Mouse (Mus musculus) NIH3T3 (cell line): ENCODE data around the gene Pam.
"Not testable (repeated sequence)": the region's sequence is repeated elsewhere in the genome, so short reads cannot be mapped to it uniquely, and the experiment has no call there.

Source experiments
- DNase-seq: peaks from one replicate; pipeline ENCODE4 v3.0.0-alpha.2; 2012; ENCODE audit warnings: low read depth

Gene Pam

GRCm38 (mm10) chr1:97768089-97768488 lies 327.4 kb downstream of the Pam start:
- DNase-seq = no peak

DNA sequence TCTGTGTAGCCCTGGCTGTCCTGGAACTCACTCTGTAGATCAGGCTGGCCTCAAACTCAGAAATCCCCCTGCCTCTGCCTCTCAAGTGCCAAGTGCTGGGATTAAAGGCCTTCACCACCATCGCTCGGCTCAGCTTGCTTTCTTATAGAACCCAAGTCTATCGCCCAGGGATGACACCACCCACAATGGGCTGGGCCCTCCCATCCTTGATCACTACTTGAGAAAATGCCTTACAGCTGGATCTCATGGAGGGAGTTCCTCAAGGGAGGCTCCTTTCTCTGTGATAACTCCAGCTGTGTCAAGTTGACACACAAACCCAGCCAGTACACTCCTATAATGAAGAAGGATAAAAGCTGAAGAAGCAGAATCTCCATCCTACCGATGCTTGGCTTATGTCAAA lies 329.7 kb downstream of the Pam start:
- DNase-seq = not testable (repeated sequence)

DNA sequence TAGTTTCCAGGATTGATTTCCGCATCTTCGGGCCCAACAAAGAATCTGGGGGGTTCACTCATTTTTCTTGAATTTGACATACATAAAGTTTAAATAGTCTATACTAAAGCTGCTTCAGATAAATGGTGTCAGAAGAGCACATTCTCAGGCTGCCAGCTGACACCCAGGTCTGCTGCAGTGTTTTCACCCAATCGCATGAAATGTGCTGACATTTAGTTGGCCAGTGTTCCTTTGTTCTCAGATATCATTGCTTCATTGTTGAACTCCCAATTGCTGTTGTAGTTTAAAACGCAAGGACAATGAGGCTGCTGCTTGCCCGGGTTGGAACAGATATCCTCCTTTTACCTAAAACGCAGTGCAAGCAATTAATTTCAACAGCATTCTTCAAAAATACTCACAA lies 334.0 kb downstream of the Pam start:
- no peak for DNase-seq

DNA sequence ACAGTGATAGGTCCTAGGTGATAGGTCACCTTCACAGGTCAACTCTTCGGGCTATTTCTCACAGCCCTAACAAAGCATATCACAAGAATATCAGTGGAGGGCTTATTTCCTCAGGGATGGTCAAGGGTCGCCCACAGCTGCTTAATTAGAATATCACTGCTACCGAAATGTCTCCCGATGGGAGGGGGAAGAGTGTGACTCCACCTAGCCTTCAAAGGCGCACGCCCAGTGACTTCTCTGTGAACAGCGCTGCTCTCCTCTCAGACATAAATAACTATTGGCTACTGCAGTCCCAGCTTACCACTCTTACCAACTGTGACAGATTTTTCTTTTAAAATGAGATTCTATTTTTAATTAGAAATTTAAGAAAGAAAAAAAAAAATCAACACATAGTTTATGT lies 334.8 kb downstream of the Pam start:
- DNase-seq = no peak

GRCm38 (mm10) chr1:97759841-97760240 lies 335.6 kb downstream of the Pam start:
- no peak for DNase-seq

DNA sequence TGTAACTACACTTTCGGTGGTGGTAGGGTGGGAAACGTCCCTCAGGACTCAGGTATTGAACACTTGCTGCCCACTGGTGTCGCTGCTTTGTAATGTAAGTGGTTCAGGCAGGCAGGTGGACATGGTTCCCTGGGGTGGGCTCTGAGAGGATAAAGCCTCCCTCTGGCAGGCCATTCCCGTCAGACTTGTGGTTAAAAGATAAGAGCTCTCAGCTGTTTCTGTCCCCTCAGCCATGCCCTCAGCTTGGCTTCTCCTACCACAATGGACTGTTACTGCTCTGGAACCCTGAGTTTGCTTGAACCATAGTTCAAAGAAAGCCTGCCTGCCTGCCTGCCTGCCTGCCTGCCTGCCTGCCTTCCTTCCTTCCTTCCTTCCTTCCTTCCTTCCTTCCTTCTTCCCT lies 341.1 kb downstream of the Pam start:
- no peak for DNase-seq

DNA sequence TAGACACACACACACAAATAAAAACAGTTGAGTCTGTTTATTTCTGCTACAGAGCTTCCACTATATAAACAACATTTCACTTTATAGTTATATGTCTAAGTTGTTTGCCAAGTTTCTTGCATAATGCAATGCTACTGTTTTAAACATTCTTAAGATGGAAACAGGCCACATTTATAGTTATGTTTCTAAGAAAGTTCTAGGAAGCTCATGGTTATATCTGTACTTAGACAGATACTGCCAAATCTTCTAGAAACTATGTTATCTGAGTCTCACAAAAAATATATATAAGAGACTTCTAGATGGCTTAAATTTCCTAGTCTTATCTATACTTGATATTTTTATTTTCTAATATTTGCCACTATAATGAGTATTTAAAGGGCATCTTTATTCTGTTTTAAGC lies 342.2 kb downstream of the Pam start:
- no peak for DNase-seq

GRCm38 (mm10) chr1:97748163-97748562 lies 347.3 kb downstream of the Pam start:
- DNase-seq = no peak

- DNase-seq = no peak
These were observed 349.2 kb downstream of the Pam start for GRCm38 (mm10) chr1:97746261-97746660.

- no peak for DNase-seq
These were observed 349.7 kb downstream of the Pam start for GRCm38 (mm10) chr1:97745712-97746111.
